Mouse (Mus musculus): ENCODE data around the gene Iqcd. TPM values are rescaled to one million over a fixed set of nuclear protein-coding genes. Genes with fewer than 3 reads are reported as not detected.

Gene Iqcd
- polyA plus RNA-seq (2012; rRNA removed) = 0.09 and 0.11 TPM in 2 replicates

DNA sequence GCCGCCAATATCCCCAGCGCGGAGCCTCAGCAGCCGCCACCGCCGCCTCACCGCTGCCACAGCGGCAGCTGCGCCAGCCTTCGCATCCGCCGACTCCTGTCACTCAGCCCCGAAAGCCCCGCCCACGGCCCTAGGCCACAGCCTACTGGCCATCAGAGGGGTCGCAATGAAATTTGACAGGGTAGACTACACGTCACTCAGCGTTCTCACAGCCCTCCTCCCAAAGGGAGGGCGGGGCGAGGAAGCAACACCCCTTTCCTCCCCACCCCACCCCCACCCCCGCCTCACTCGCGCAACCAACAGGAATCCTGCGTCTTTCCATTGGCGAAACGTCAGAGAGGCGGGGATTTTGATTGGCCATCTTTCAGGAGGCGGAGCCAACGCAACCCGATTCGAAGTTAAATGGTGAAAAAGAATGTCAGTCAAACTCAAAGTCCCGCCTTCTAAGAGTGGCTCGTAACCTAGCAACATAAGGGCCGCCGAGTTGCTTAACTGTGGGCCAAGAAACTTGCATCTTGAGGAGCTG lies at the start of gene Iqcd, which contains the start of gene Tpcn1:
Gene Iqcd (plus strand): TSS at position 448 of the 526 bp plus-strand sequence.
Gene Tpcn1 (minus strand): TSS at position 105 of the 526 bp plus-strand sequence.

DNA sequence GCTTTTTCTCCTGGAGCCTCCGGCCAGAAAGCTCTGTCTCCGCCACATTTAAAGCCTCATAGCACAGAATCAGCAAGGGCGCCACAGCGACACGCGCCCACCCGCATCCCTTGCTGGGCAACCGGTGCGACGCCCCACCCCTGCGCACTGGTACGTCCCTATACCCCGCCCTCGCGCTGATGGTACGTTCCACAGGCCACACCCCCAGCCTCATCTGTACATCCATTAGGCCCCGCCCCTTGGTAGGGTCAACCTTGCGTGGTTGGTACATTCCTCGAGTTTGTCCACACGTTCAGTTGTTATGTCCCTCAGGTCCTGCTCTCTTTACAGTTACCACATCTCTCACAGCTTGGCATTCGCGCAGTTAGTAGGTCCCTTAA lies 23.6 kb downstream of the Iqcd start, which contains the start of the genes Rita1 and Ddx54:
Gene Rita1 (minus strand): TSS at position 148 of the 380 bp plus-strand sequence.
Gene Ddx54 (plus strand): TSS at position 298 of the 380 bp plus-strand sequence.

DNA sequence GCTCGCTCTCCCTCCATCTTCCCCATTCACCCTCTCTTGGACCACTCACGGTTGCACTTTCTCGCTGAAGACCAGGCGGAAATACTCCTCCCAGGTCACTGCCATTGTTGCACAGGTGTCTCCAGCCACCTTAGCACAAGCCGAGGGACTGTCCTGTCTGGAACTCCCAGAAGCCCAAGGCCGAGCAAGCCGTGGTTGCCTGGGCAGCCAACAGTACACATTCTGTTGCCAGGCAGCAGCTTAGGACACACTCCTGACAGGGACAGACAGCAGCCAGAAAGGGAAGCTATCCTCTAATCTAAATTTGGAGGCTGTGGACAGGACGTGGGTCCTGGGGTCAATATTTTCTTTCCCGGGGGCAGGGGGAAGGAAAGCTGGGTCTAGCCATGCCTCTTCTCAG lies 45.3 kb downstream of the Iqcd start, which contains the start of gene Cfap73:
Gene Cfap73 (minus strand): TSS at position 105 of the 400 bp plus-strand sequence.

DNA sequence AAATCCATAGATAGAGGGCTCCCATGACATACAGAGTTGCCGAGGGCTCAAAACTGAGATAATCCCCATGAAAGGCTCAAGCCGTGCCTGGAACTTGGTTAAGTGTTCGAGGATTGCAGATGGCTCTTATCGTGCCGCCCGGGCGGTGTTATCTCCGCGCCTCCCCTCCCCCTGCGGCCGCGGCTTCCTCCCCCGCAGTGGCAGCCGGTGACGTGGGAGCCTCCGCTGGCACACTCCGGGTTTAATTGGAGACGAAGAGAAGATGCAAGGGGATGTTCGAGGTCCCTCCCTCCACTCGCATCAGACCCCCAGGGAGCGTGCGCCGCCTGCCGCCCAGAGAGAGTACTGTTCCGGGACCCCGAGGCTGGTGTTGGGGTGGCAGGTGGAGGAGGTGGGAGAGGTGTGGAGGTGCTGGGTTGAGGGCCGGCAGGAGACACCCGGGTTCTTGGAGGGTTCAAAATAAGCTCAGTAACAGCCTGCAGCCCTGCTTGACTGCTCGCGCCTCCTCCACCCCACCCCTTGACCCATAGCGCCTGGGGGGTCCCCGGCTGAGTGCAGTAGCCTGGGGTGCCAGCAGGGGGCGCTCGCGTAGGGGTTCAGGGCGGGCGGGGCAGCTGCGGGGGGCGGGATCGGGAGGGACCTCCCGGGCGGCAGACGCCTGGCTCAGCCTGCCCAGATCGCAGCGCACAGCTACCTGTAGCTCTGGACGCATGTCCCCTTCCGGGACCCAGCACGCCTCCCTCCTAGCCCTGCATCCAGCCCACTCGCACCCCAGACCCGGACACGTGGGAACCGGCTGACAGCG lies 60.0 kb downstream of the Iqcd start, which contains the start of gene Rasal1:
Gene Rasal1 (plus strand): TSS at position 244 of the 805 bp plus-strand sequence.

Other genes starting within 250 kb of the Iqcd start
- 1.7 and 2.5 TPM in 2 replicates for gene Lhx5, start 157.3 kb upstream of the Iqcd start, polyA plus RNA-seq (2012; rRNA removed)
- 10.0 and 10.2 TPM in 2 replicates for gene Sdsl, start 116.2 kb upstream of the Iqcd start, polyA plus RNA-seq (2012; rRNA removed)
- gene Sds, start 112.5 kb upstream of the Iqcd start, polyA plus RNA-seq (2012; rRNA removed) = not detected in 2 replicates
- gene Plbd2, start 85.4 kb upstream of the Iqcd start, polyA plus RNA-seq (2012; rRNA removed) = 19.3 and 22.7 TPM in 2 replicates
- 10.5 and 16.0 TPM in 2 replicates for gene Slc8b1, start 77.8 kb upstream of the Iqcd start, polyA plus RNA-seq (2012; rRNA removed)
- 17.3 and 22.1 TPM in 2 replicates for gene Tpcn1, start 343 bp upstream of the Iqcd start, polyA plus RNA-seq (2012; rRNA removed)
- 22.2 and 28.6 TPM in 2 replicates for gene Rita1, start 23.6 kb downstream of the Iqcd start, polyA plus RNA-seq (2012; rRNA removed)
- 17.6 and 22.7 TPM in 2 replicates for gene Ddx54, start 23.7 kb downstream of the Iqcd start, polyA plus RNA-seq (2012; rRNA removed)
- gene Cfap73, start 45.2 kb downstream of the Iqcd start, polyA plus RNA-seq (2012; rRNA removed) = not detected in 2 replicates
- gene Rasal1, start 59.8 kb downstream of the Iqcd start, polyA plus RNA-seq (2012; rRNA removed) = 2.4 and 2.5 TPM in 2 replicates
- 3.1 and 5.5 TPM in 2 replicates for gene Dtx1, start 122.9 kb downstream of the Iqcd start, polyA plus RNA-seq (2012; rRNA removed)
- gene Oas2, start 160.8 kb downstream of the Iqcd start, polyA plus RNA-seq (2012; rRNA removed) = 4.3 and 7.3 TPM in 2 replicates
- 2.0 and 2.5 TPM in 2 replicates for gene Oas3, start 188.6 kb downstream of the Iqcd start, polyA plus RNA-seq (2012; rRNA removed)
- 0.11 TPM in 1 of 2 replicates, not detected in the other for gene Oas1e, start 206.5 kb downstream of the Iqcd start, polyA plus RNA-seq (2012; rRNA removed)
- 1.1 and 1.9 TPM in 2 replicates for gene Oas1c, start 223.5 kb downstream of the Iqcd start, polyA plus RNA-seq (2012; rRNA removed)

Data from stomach, adult 2 months (tissue).